Mouse (Mus musculus): ENCODE data around the gene Btbd1.

DNA sequence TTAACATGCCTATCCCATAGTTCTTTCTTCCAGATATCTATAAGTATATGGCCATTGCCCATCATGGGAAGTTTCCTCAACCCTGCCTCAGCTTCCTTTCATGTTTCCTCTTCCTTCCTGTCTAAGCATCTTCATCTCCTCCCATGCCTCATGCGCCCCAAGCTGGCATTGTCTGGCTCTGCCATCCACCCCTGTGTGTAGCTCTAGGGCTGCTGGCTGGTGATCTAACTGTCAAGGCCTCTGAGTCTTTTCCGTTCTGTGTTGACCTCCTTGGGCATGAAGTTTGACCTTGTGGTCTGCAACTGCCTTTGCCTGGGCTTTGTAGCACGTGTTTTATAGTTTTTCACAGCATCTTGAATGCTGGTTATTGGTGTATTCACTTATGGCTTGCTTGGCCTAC, 16.1 kb upstream of the Btbd1 start:
- TF ChIP-seq POLR2A (IDR thresholded peaks at IDR 0.05; ENCODE audit: borderline replicate concordance, insufficient read depth, low read length) (no peak), CTCF (IDR thresholded peaks at IDR 0.05; ENCODE audit: borderline replicate concordance, insufficient read depth, low read depth, low read length) (no peak)
